23 mouse cellular contexts compared by ENCODE assay signal in genomic region chr13:101219568-101219967, GRCm38 (mm10).
A peak's percentile ranks its signal among the peaks of the same experiment; 100 is the strongest.
DNase-seq lines count a peak whose midpoint lies in the region; ATAC-seq and TF ChIP-seq lines count a peak whose summit lies in the region.
"Had no signal": no experiment of that assay in that cellular context is flagged by ENCODE, and none has a peak within 500 bp of the region (broad histone marks: within the 10 kb centered on the region; RNA-seq: fewer than 3 reads in every experiment).

No protein-coding gene starts in this region.

- H3K4me1 ChIP-seq in forebrain, embryonic 15.5 days = peaks cover 17% of the 10 kb centered on the region
- H3K4me1 ChIP-seq in forebrain, embryonic 10.5 days = peaks cover 23% of the 10 kb centered on the region
- peaks cover 17% of the 10 kb centered on the region for H3K4me1 ChIP-seq in forebrain, embryonic 16.5 days (replicated peaks; ENCODE audit: control insufficient read depth, insufficient read depth, low read length)
- H3K4me1 ChIP-seq in midbrain, embryonic 11.5 days (ENCODE audit: control insufficient read depth, insufficient read depth, low read length) = no peaks in the 10 kb centered on the region

- peak; percentile 51; the same call in 1 of the 2 replicates for ATAC-seq in forebrain, embryonic 15.5 days (replicated peaks)
- peak; percentile 69 for ATAC-seq in forebrain, embryonic 16.5 days
- no peak for ATAC-seq in midbrain, embryonic 11.5 days (ENCODE audit: low FRiP score)
- ATAC-seq: CD4-positive, CD25-positive, alpha-beta regulatory T cell, adult 4 months; hindbrain, postnatal 0 days; inflammation-experienced regulatory T-cells, adult 6 months; intestine, embryonic 16.5 days had no signal

- 68% methylated on average over 5 of the region's 5 CpGs for WGBS in forebrain, embryonic 15.5 days
- 89% methylated on average over 5 of the region's 5 CpGs for WGBS in forebrain, embryonic 10.5 days
- WGBS in forebrain, embryonic 16.5 days = 61% methylated on average over 5 of the region's 5 CpGs
- 89% methylated on average over 5 of the region's 5 CpGs for WGBS in midbrain, embryonic 11.5 days

- no peaks in the 10 kb centered on the region for H3K9me3 ChIP-seq in forebrain, embryonic 15.5 days
- H3K9me3 ChIP-seq in forebrain, embryonic 10.5 days = no peaks in the 10 kb centered on the region
- H3K9me3 ChIP-seq in forebrain, embryonic 16.5 days (ENCODE audit: control insufficient read depth, low read length) = no peaks in the 10 kb centered on the region
- H3K9me3 ChIP-seq in midbrain, embryonic 11.5 days (ENCODE audit: control insufficient read depth, low read length) = no peaks in the 10 kb centered on the region
- H3K9me3 ChIP-seq: heart, embryonic 10.5 days; heart, embryonic 13.5 days had no signal

- TF ChIP-seq CTCF in left cerebral cortex, adult 2 months (IDR thresholded peaks at IDR 0.05) = no peak

- no peaks in the 10 kb centered on the region for H3K36me3 ChIP-seq in forebrain, embryonic 15.5 days
- no peaks in the 10 kb centered on the region for H3K36me3 ChIP-seq in forebrain, embryonic 10.5 days (replicated peaks)
- H3K36me3 ChIP-seq in forebrain, embryonic 16.5 days (ENCODE audit: control insufficient read depth, insufficient read depth) = no peaks in the 10 kb centered on the region
- H3K36me3 ChIP-seq in midbrain, embryonic 11.5 days (ENCODE audit: control insufficient read depth, insufficient read depth, low read length) = no peaks in the 10 kb centered on the region
- H3K36me3 ChIP-seq: heart, embryonic 10.5 days; heart, embryonic 13.5 days had no signal

- no peak for DNase-seq in forebrain, embryonic 10.5 days (ENCODE audit: extremely low spot score, low spot score)
- DNase-seq in left cerebral cortex, adult 2 months (ENCODE audit: extremely low spot score in 1 of 2, low spot score in 2 of 2) = no peak
- DNase-seq in left cerebral cortex, adult 18-20 months (ENCODE audit: low spot score in 2 of 2) = no peak
- no peak for DNase-seq in midbrain, embryonic 11.5 days (ENCODE audit: low spot score, missing footprints)
- DNase-seq: adrenal gland, adult 2 months; adrenal gland, postnatal 14 days; cerebellum, adult 18-20 months; cerebellum, adult 9-10 months; cerebellum, postnatal 14 days; gastrocnemius, postnatal 10 days; gastrocnemius, postnatal 36 days; heart, adult 2 months; heart, postnatal 14 days; heart, postnatal 4 days had no signal

- no peak overlapping the region for H3K9ac ChIP-seq in forebrain, embryonic 15.5 days (replicated peaks)
- no peak overlapping the region for H3K9ac ChIP-seq in forebrain, embryonic 16.5 days (replicated peaks; ENCODE audit: low read depth, low read length)
- H3K9ac ChIP-seq in midbrain, embryonic 11.5 days (ENCODE audit: low read length) = no peak overlapping the region
- H3K9ac ChIP-seq: heart, embryonic 13.5 days; hindbrain, embryonic 14.5 days had no signal

- H3K4me2 ChIP-seq in forebrain, embryonic 15.5 days (replicated peaks) = no peak overlapping the region
- no peak overlapping the region for H3K4me2 ChIP-seq in forebrain, embryonic 16.5 days (ENCODE audit: low read length)
- no peak overlapping the region for H3K4me2 ChIP-seq in midbrain, embryonic 11.5 days
- H3K4me2 ChIP-seq: heart, embryonic 13.5 days; hindbrain, embryonic 14.5 days had no signal

- H3K27me3 ChIP-seq in forebrain, embryonic 15.5 days = no peaks in the 10 kb centered on the region
- H3K27me3 ChIP-seq in forebrain, embryonic 10.5 days (ENCODE audit: poor library complexity, severe bottlenecking) = no peaks in the 10 kb centered on the region
- no peaks in the 10 kb centered on the region for H3K27me3 ChIP-seq in forebrain, embryonic 16.5 days (replicated peaks; ENCODE audit: control insufficient read depth, insufficient read depth, low read length)
- no peaks in the 10 kb centered on the region for H3K27me3 ChIP-seq in midbrain, embryonic 11.5 days (ENCODE audit: control insufficient read depth, insufficient read depth, low read length)
- H3K27me3 ChIP-seq: heart, embryonic 13.5 days had no signal

- H3K27ac ChIP-seq in forebrain, embryonic 15.5 days (replicated peaks) = no peak overlapping the region
- no peak overlapping the region for H3K27ac ChIP-seq in forebrain, embryonic 10.5 days
- H3K27ac ChIP-seq in left cerebral cortex, adult 2 months = peak overlapping the region; percentile 50
- no peak overlapping the region for H3K27ac ChIP-seq in forebrain, embryonic 16.5 days (ENCODE audit: low read length)
- H3K27ac ChIP-seq in midbrain, embryonic 11.5 days (ENCODE audit: low read depth, low read length) = no peak overlapping the region
- H3K27ac ChIP-seq: heart, adult 2 months; heart, embryonic 10.5 days; heart, embryonic 13.5 days; hindbrain, embryonic 14.5 days; hindbrain, postnatal 0 days had no signal

- intact Hi-C loops in left cerebral cortex, adult 2 months (cut with DNase I) = loop anchor here (5.0 kb wide), 3 partner anchors 267 to 327 kb away; no protein-coding TSS in a partner anchor

- H3K4me3 ChIP-seq in forebrain, embryonic 15.5 days = no peak overlapping the region
- H3K4me3 ChIP-seq in forebrain, embryonic 10.5 days = no peak overlapping the region
- H3K4me3 ChIP-seq in left cerebral cortex, adult 2 months = no peak overlapping the region
- H3K4me3 ChIP-seq in forebrain, embryonic 16.5 days (replicated peaks; ENCODE audit: low read length) = no peak overlapping the region
- no peak overlapping the region for H3K4me3 ChIP-seq in midbrain, embryonic 11.5 days (ENCODE audit: low read depth, low read length)
- H3K4me3 ChIP-seq: heart, adult 2 months; heart, embryonic 10.5 days; heart, embryonic 13.5 days had no signal
